Mouse (Mus musculus): ENCODE data around the gene Tpcn2. TPM values are rescaled to one million over a fixed set of nuclear protein-coding genes. Genes with fewer than 3 reads are reported as not detected.

Gene Tpcn2
- polyA plus RNA-seq, 1 experiment = 22.1 TPM

- H3K4me3 ChIP-seq (ENCODE audit: insufficient read depth, low read length) = no peak overlapping the region
- H3K27ac ChIP-seq (ENCODE audit: insufficient read depth, low read length) = no peak overlapping the region
- H3K4me1 ChIP-seq (ENCODE audit: control insufficient read depth, insufficient read depth, low read length) = peaks cover 10% of the 10 kb centered on the region
- TF ChIP-seq POLR2A (IDR thresholded peaks at IDR 0.05; ENCODE audit: low read depth, low read length) (no peak), CTCF (IDR thresholded peaks at IDR 0.05; ENCODE audit: borderline replicate concordance, insufficient read depth, low read length) (no peak)
These were observed 1.7 kb upstream of the Tpcn2 start for GRCm38 (mm10) chr7:145285476-145285875.

GRCm38 (mm10) chr7:145284293-145284692 lies 482 bp upstream of the Tpcn2 start:
- Histone ChIP-seq H3K4me1 (ENCODE audit: control insufficient read depth, insufficient read depth, low read length) (peaks cover 10% of the 10 kb centered on the region), H3K27ac (ENCODE audit: insufficient read depth, low read length) (peak overlapping the region; percentile 86), H3K4me3 (ENCODE audit: insufficient read depth, low read length) (peak overlapping the region; percentile 35)
- TF ChIP-seq POLR2A (IDR thresholded peaks at IDR 0.05; ENCODE audit: low read depth, low read length) = no peak

- H3K27ac ChIP-seq (ENCODE audit: insufficient read depth, low read length) = no peak overlapping the region
- TF ChIP-seq POLR2A (IDR thresholded peaks at IDR 0.05; ENCODE audit: low read depth, low read length) = no peak
- TF ChIP-seq CTCF (IDR thresholded peaks at IDR 0.05; ENCODE audit: borderline replicate concordance, insufficient read depth, low read length) = no peak
- peaks cover 10% of the 10 kb centered on the region for H3K4me1 ChIP-seq (ENCODE audit: control insufficient read depth, insufficient read depth, low read length)
- H3K4me3 ChIP-seq (ENCODE audit: insufficient read depth, low read length) = peak overlapping the region; percentile 64
These were observed 770 bp downstream of the Tpcn2 start for GRCm38 (mm10) chr7:145283041-145283440.

- Histone ChIP-seq H3K4me1 (ENCODE audit: control insufficient read depth, insufficient read depth, low read length) (peaks cover 10% of the 10 kb centered on the region), H3K4me3 (ENCODE audit: insufficient read depth, low read length) (no peak overlapping the region), H3K27ac (ENCODE audit: insufficient read depth, low read length) (no peak overlapping the region)
- TF ChIP-seq POLR2A (IDR thresholded peaks at IDR 0.05; ENCODE audit: low read depth, low read length) (no peak), CTCF (IDR thresholded peaks at IDR 0.05; ENCODE audit: borderline replicate concordance, insufficient read depth, low read length) (no peak)
These were observed 2.4 kb downstream of the Tpcn2 start for GRCm38 (mm10) chr7:145281396-145281795.

GRCm38 (mm10) chr7:145275488-145275887 lies 8.3 kb downstream of the Tpcn2 start:
- Histone ChIP-seq H3K4me1 (ENCODE audit: control insufficient read depth, insufficient read depth, low read length) (no peaks in the 10 kb centered on the region), H3K4me3 (ENCODE audit: insufficient read depth, low read length) (no peak overlapping the region), H3K27ac (ENCODE audit: insufficient read depth, low read length) (no peak overlapping the region)
- no peak for TF ChIP-seq POLR2A (IDR thresholded peaks at IDR 0.05; ENCODE audit: low read depth, low read length)
- TF ChIP-seq CTCF (IDR thresholded peaks at IDR 0.05; ENCODE audit: borderline replicate concordance, insufficient read depth, low read length) = no peak

GRCm38 (mm10) chr7:145270955-145271354 lies 12.9 kb downstream of the Tpcn2 start:
- TF ChIP-seq POLR2A (IDR thresholded peaks at IDR 0.05; ENCODE audit: low read depth, low read length) = no peak
- TF ChIP-seq CTCF (IDR thresholded peaks at IDR 0.05; ENCODE audit: borderline replicate concordance, insufficient read depth, low read length) = no peak
- no peak overlapping the region for H3K27ac ChIP-seq (ENCODE audit: insufficient read depth, low read length)
- peaks cover 2% of the 10 kb centered on the region; the same call in 1 of the 2 replicates for H3K4me1 ChIP-seq (ENCODE audit: control insufficient read depth, insufficient read depth, low read length)
- no peak overlapping the region for H3K4me3 ChIP-seq (ENCODE audit: insufficient read depth, low read length)

- H3K4me3 ChIP-seq (ENCODE audit: insufficient read depth, low read length) = no peak overlapping the region
- TF ChIP-seq CTCF (IDR thresholded peaks at IDR 0.05; ENCODE audit: borderline replicate concordance, insufficient read depth, low read length) (no peak), POLR2A (IDR thresholded peaks at IDR 0.05; ENCODE audit: low read depth, low read length) (no peak)
- H3K4me1 ChIP-seq (ENCODE audit: control insufficient read depth, insufficient read depth, low read length) = peaks cover 2% of the 10 kb centered on the region; the same call in 1 of the 2 replicates
- H3K27ac ChIP-seq (ENCODE audit: insufficient read depth, low read length) = no peak overlapping the region
These were observed 14.9 kb downstream of the Tpcn2 start for GRCm38 (mm10) chr7:145268890-145269289.

GRCm38 (mm10) chr7:145266011-145266410 lies 17.8 kb downstream of the Tpcn2 start:
- Histone ChIP-seq H3K4me1 (ENCODE audit: control insufficient read depth, insufficient read depth, low read length) (peaks cover 2% of the 10 kb centered on the region; the same call in 1 of the 2 replicates), H3K4me3 (ENCODE audit: insufficient read depth, low read length) (no peak overlapping the region), H3K27ac (ENCODE audit: insufficient read depth, low read length) (peak overlapping the region; percentile 68)
- TF ChIP-seq POLR2A (IDR thresholded peaks at IDR 0.05; ENCODE audit: low read depth, low read length) (no peak), CTCF (IDR thresholded peaks at IDR 0.05; ENCODE audit: borderline replicate concordance, insufficient read depth, low read length) (no peak)

- Histone ChIP-seq H3K4me3 (ENCODE audit: insufficient read depth, low read length) (no peak overlapping the region), H3K4me1 (ENCODE audit: control insufficient read depth, insufficient read depth, low read length) (peaks cover 2% of the 10 kb centered on the region; the same call in 1 of the 2 replicates), H3K27ac (ENCODE audit: insufficient read depth, low read length) (no peak overlapping the region)
- TF ChIP-seq POLR2A (IDR thresholded peaks at IDR 0.05; ENCODE audit: low read depth, low read length) (no peak), CTCF (IDR thresholded peaks at IDR 0.05; ENCODE audit: borderline replicate concordance, insufficient read depth, low read length) (no peak)
These were observed 19.6 kb downstream of the Tpcn2 start for GRCm38 (mm10) chr7:145264202-145264601.

GRCm38 (mm10) chr7:145256092-145256491 lies 27.7 kb downstream of the Tpcn2 start:
- Histone ChIP-seq H3K4me3 (ENCODE audit: insufficient read depth, low read length) (no peak overlapping the region), H3K27ac (ENCODE audit: insufficient read depth, low read length) (no peak overlapping the region), H3K4me1 (ENCODE audit: control insufficient read depth, insufficient read depth, low read length) (no peaks in the 10 kb centered on the region)
- TF ChIP-seq CTCF (IDR thresholded peaks at IDR 0.05; ENCODE audit: borderline replicate concordance, insufficient read depth, low read length) = no peak
- no peak for TF ChIP-seq POLR2A (IDR thresholded peaks at IDR 0.05; ENCODE audit: low read depth, low read length)

Measured in embryonic fibroblast, embryonic 13.5 days (primary cell).